Mouse (Mus musculus): ENCODE results near the gene Ldlrad3. TPM values are rescaled to one million over a fixed set of nuclear protein-coding genes. Genes with fewer than 3 reads are reported as not detected.

Ldlrad3 gene
- 28.8 and 29.6 TPM in 2 replicates for polyA plus RNA-seq (2015; fragmentation: Nextera tagmentation; extraction: Ambion mirVana)

DNA sequence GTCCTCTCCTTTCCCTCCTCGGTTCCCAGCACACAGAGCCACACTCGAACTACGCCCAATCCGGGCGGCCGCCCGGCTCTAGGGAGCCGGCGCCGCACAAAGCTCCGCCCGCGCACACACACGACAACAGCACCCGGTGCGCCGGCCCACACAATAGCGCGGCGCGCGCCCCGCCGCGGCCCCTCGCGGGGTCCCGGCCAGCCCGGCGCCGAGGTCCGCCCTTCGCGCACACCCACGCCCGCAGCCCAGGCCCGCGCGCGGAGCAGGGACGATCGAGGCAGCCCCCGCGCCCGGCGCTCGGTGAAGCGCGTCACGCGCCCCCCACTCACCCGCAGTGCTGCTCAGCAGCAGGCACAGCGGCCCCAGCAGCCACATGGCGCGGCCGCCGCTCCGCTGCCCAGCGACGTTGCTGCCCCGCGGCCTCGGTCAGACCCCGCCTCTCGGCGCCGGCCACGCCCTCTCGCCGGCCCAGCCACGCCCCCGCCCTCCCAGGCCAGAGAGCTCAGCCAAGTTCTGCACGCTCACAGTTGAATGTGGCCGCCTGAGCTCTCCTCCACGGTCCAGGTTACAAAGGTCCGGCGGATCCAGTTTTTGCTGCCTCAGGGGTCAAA lies at the start of gene Ldlrad3:
Gene Ldlrad3 (minus strand): TSS at position 435 of the 611 bp plus-strand sequence.
- peaks cover 23% of the 10 kb centered on the region for H3K4me1 ChIP-seq (replicated peaks)
- H3K9ac ChIP-seq = peak within 1 kb of the TSS; percentile 69
- ATAC-seq (ENCODE audit: low FRiP score, low read depth) = peak; percentile 94
- no peaks in the 10 kb centered on the region for H3K27me3 ChIP-seq
- H3K36me3 ChIP-seq = no peaks in the 10 kb centered on the region
- no peaks in the 10 kb centered on the region for H3K9me3 ChIP-seq
- peak within 1 kb of the TSS; percentile 60 for H3K4me3 ChIP-seq
- H3K4me2 ChIP-seq = peak within 1 kb of the TSS; percentile 83
- peak within 1 kb of the TSS; percentile 82 for H3K27ac ChIP-seq (replicated peaks)
- under 1% methylated on average over 70 of the region's 77 CpGs for WGBS

DNA sequence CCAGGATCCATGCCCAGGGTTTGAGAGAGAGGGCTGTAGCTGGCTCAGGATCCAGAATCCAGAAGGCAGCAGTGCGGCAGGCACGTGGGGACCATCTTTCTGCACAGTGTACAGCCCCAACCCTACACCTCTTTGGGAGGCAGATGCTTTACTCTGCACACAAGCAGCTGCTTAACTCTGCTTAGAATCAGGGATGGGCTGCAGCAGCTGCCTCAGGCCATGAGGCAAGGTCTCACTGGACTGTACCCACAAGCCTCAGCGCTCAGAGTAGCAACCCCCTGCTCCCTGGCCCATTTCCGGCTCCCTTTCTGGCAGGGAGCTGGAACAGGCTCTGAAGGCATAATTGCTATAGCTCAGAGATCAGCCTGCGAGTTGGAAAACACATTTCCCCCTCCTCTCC lies 45.3 kb upstream of the Ldlrad3 start:
- peak overlapping the region; percentile 62 for H3K27ac ChIP-seq (replicated peaks)
- H3K9me3 ChIP-seq = no peaks in the 10 kb centered on the region
- peak; percentile 83 for ATAC-seq (ENCODE audit: low FRiP score, low read depth)
- H3K36me3 ChIP-seq = no peaks in the 10 kb centered on the region
- 26% methylated on average over 5 of the region's 5 CpGs for WGBS
- no peaks in the 10 kb centered on the region for H3K27me3 ChIP-seq
- H3K4me3 ChIP-seq = no peak overlapping the region
- H3K4me2 ChIP-seq = 0 out of 2 replicates have a peak overlapping the region, but pooled peaks have one; percentile 2
- no peak overlapping the region for H3K9ac ChIP-seq
- H3K4me1 ChIP-seq (replicated peaks) = peaks cover 12% of the 10 kb centered on the region

DNA sequence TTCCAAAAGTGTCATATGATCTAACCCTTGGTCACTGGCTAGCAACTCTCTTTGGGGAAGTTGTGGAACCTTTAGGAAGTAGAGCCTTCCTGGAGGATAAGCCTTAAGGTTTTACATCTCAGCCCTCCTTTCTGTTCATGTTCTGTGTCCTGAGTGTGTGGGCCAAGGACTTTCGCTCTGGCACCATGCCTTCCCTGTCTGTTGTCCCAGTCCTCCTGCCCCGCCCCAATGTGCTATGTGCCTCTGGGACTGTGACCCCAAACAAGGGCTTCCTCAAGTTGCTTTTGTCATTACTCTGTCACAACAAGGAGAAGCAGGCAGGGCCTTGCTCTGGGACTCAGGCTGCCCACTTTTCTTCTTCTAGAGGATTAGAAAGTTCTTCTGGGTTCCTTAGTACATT lies 42.9 kb upstream of the Ldlrad3 start:
- WGBS = 98% methylated on average over 2 of the region's 2 CpGs

DNA sequence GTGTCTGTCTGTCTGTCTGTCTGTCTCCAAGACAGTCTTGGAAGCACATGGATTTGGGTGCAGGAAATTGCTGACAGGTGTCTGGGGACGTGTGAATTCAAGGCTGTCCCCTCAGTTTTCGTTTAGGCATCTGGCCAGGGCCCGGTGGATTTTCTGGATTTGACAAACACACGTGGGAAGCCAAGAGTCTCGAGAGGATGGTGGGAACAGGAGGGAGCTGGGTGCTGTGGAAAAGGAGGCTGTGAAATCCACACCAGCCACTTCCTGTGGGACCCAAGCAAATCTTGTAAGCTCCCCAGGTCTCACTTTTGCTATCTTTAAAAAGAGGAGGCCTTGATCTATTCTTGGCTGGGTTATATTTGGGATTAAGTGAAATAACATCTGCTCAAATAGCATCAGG lies 42.1 kb upstream of the Ldlrad3 start:
- Histone ChIP-seq H3K4me1 (replicated peaks) (peaks cover 20% of the 10 kb centered on the region), H3K4me2 (no peak overlapping the region), H3K9me3 (no peaks in the 10 kb centered on the region), H3K27ac (replicated peaks) (no peak overlapping the region), H3K9ac (no peak overlapping the region), H3K36me3 (no peaks in the 10 kb centered on the region), H3K4me3 (no peak overlapping the region), H3K27me3 (no peaks in the 10 kb centered on the region)
- ATAC-seq (ENCODE audit: low FRiP score, low read depth) = no peak
- 81% methylated on average over 5 of the region's 5 CpGs for WGBS

More for the DNA sequence above, 42.9 kb upstream of the Ldlrad3 start:
- Histone ChIP-seq H3K36me3 (no peaks in the 10 kb centered on the region), H3K4me3 (no peak overlapping the region), H3K9ac (no peak overlapping the region), H3K9me3 (no peaks in the 10 kb centered on the region), H3K27ac (replicated peaks) (no peak overlapping the region), H3K27me3 (no peaks in the 10 kb centered on the region), H3K4me1 (replicated peaks) (peaks cover 12% of the 10 kb centered on the region), H3K4me2 (no peak overlapping the region)
- ATAC-seq (ENCODE audit: low FRiP score, low read depth) = no peak

DNA sequence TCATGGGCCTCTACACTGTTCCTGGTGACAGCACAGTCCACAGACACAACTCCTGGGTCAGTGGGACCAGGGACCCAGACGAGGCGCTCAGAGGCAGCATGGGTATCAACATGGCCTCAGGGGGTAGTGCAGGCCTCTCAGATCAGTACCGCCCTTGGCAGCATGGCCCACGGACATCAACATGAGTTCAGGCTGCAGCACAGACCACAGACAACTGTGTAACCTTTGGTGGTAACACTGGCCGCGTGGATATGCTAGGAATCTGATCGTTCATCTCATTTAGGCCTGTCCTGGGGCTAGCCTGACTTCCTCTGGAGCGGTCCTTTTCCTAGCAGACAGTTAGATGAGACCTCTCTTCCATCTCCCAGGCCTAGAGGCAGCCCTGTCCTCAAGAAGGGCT lies 41.7 kb upstream of the Ldlrad3 start:
- H3K4me3 ChIP-seq = no peak overlapping the region
- no peak overlapping the region for H3K9ac ChIP-seq
- H3K27ac ChIP-seq (replicated peaks) = no peak overlapping the region
- peaks cover 25% of the 10 kb centered on the region for H3K4me1 ChIP-seq (replicated peaks)
- no peaks in the 10 kb centered on the region for H3K36me3 ChIP-seq
- ATAC-seq (ENCODE audit: low FRiP score, low read depth) = no peak
- no peaks in the 10 kb centered on the region for H3K9me3 ChIP-seq
- 89% methylated on average over 8 of the region's 8 CpGs for WGBS
- no peak overlapping the region for H3K4me2 ChIP-seq
- H3K27me3 ChIP-seq = no peaks in the 10 kb centered on the region

DNA sequence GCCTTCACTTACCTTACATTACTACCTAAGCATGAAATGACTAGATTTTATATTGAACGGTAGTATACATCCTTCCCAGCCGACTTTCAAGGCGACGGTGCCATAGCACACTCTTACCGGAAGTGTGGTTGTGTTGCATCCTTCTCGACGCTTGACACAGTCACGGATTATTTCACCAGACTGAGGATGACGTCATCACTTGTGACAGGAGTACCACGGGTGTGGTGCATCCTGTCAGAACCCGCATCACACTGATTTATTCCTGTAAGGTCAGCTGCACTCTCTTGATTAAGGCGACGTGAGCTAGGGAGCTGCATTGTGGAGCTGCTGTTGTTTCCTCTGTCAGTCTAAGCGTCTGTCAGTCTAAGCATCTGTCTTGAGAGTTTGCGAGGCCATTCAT lies 40.1 kb upstream of the Ldlrad3 start:
- Histone ChIP-seq H3K9ac (no peak overlapping the region), H3K36me3 (no peaks in the 10 kb centered on the region), H3K27ac (replicated peaks) (no peak overlapping the region), H3K4me1 (replicated peaks) (peaks cover 16% of the 10 kb centered on the region), H3K9me3 (no peaks in the 10 kb centered on the region), H3K27me3 (no peaks in the 10 kb centered on the region), H3K4me2 (no peak overlapping the region), H3K4me3 (no peak overlapping the region)
- ATAC-seq (ENCODE audit: low FRiP score, low read depth) = no peak
- 73% methylated on average over 15 of the region's 15 CpGs for WGBS

DNA sequence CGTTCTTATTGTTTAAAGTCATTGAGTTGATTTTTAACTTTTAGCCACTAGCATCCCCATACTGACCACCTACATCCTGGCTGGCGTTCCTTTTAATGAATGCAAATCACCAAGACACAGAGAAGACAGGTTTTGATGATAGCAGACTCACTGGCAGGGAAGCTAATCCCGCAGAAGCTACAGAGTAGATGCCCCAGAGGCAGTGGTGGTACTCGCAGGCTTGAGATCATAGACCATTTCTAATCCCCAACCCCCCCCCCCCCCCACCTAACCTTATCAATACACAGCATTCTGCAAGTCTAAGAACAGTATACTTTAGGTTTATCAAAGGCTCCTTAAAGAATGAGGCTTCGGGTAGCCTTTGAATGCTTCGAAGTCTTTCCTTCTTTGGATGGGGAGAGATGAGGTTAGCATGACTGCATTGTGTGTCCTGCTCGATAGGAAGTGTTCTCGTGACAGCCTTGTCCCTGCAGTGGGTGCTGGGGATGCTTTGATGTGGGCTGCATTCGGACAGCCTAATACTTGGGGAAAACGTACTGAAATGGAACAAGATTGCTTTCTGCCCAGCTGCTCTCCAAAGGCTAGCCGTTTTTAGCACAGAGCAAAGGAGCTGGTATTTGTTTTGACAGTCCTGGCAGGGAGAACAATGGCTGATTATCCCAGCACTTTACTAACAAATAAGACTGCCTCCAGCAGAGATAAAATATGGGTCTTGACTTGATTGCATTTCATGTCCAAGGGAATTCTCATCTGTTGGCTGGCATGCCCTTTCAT lies 37.4 kb upstream of the Ldlrad3 start:
- 0 out of 2 replicates have a peak, but pooled peaks have one; percentile 35 for ATAC-seq (ENCODE audit: low FRiP score, low read depth)
- Histone ChIP-seq H3K4me1 (replicated peaks) (peaks cover 15% of the 10 kb centered on the region), H3K9me3 (no peaks in the 10 kb centered on the region), H3K36me3 (no peaks in the 10 kb centered on the region), H3K27ac (replicated peaks) (peak overlapping the region; percentile 27), H3K27me3 (no peaks in the 10 kb centered on the region), H3K4me2 (no peak overlapping the region), H3K4me3 (no peak overlapping the region), H3K9ac (no peak overlapping the region)
- 10% methylated on average over 11 of the region's 11 CpGs for WGBS

DNA sequence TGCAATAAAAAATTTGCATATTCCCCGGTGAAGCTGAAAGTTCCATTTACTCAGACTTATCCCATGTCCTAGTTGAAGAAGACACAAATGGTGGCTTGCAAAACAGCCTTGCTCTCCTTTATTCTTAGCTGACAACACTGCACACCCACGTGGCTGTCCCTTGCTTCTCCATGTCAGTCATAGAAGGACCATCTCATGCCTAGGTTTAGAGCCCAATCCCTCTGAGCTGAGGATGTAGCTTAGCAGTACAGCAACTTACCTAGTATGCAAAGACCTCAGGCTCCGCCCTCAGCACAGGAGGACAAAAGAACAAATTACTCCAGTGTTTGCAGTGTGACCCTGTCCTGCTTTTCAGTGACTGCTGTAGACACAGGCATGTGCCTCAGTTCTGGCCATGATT lies 36.6 kb upstream of the Ldlrad3 start:
- Histone ChIP-seq H3K4me2 (no peak overlapping the region), H3K27me3 (no peaks in the 10 kb centered on the region), H3K9ac (no peak overlapping the region), H3K9me3 (no peaks in the 10 kb centered on the region), H3K36me3 (no peaks in the 10 kb centered on the region), H3K4me3 (no peak overlapping the region), H3K4me1 (replicated peaks) (peaks cover 15% of the 10 kb centered on the region), H3K27ac (replicated peaks) (no peak overlapping the region; the same call in 1 of the 2 replicates)
- no peak for ATAC-seq (ENCODE audit: low FRiP score, low read depth)
- WGBS = 59% methylated on average over 3 of the region's 3 CpGs

DNA sequence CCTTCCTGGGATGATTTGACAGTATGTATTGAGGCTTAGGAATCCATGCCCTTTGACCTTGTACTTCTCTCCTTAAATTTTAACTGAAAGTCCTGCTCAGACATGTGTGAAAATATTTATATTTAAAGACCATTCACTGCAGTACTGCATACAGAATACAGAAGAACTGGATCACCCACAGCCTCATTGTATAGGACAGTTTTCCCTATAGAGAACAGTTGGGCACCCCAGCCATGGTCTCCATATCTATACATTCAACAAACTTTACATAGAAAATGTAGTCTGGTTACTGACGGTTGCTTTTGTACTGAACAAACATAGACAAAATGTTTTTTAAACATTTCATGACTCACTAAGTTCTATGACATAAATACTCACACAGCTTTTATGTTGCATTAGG lies 30.6 kb upstream of the Ldlrad3 start:
- Histone ChIP-seq H3K9me3 (no peaks in the 10 kb centered on the region), H3K4me1 (replicated peaks) (no peaks in the 10 kb centered on the region; the same call in 1 of the 2 replicates), H3K9ac (no peak overlapping the region), H3K36me3 (no peaks in the 10 kb centered on the region), H3K4me3 (no peak overlapping the region), H3K4me2 (no peak overlapping the region), H3K27ac (replicated peaks) (no peak overlapping the region), H3K27me3 (no peaks in the 10 kb centered on the region)
- WGBS = 100% methylated on average over 1 of the region's 1 CpGs
- no peak for ATAC-seq (ENCODE audit: low FRiP score, low read depth)

DNA sequence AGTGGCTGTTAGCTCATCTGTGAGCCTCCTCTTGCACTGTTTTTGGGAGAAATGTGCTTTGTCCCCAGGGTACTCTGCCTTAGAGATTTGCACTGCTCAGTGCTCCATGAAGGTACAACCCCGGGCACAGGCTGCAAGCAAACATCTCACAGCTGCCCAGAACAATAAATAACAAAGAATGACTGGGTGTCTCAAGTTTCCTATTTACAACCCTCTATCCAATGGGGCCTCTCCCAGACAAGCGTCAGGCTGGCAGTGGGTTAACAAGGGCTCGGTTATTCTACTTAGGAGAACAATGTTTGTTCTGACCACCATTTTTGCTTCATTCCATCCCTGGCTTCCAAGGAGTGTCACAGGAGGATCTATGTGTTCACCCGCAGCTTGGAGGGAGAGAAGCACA lies 25.9 kb upstream of the Ldlrad3 start:
- no peak overlapping the region for H3K4me3 ChIP-seq
- H3K27me3 ChIP-seq = no peaks in the 10 kb centered on the region
- H3K4me1 ChIP-seq (replicated peaks) = no peaks in the 10 kb centered on the region
- no peaks in the 10 kb centered on the region for H3K36me3 ChIP-seq
- 22% methylated on average over 4 of the region's 4 CpGs for WGBS
- H3K9ac ChIP-seq = no peak overlapping the region
- no peaks in the 10 kb centered on the region for H3K9me3 ChIP-seq
- no peak overlapping the region for H3K4me2 ChIP-seq
- H3K27ac ChIP-seq (replicated peaks) = no peak overlapping the region
- no peak for ATAC-seq (ENCODE audit: low FRiP score, low read depth)

DNA sequence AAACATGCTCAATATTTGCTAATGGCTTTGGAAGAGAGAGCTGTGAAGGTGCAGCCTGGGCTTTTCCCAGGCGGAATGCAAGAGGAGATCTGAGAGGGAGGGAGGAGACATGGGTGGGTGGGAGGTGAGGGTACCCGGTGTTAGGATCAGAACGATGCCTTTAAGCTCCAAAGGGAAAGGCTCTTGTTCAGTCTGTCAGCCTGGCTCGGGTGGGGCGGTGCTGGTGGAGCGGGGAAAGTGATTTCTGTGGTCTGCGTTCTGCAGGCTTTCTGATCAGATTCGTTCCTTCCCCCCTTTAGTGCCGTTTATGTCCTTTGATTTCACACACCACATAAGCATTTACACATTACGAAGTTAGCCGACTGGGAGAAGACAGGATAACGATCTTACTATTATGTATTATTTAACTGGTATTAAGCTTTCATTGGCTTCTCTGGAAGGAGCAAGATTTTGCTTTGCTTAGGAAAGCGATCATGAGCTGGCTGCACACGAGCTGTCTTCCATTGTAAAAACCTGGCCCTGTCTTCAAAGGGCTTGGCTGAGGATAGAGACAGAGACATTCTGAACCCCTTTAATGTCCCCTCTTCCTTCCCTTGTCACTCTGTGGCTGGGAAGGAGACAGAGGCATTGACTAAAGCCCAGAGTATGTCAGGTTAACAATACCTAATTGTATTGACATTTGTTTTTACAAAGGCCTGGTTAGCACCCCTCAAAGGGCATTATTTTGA lies 19.7 kb upstream of the Ldlrad3 start:
- H3K4me2 ChIP-seq = peak overlapping the region; percentile 50
- WGBS = 7% methylated on average over 14 of the region's 14 CpGs
- H3K9me3 ChIP-seq = no peaks in the 10 kb centered on the region
- H3K4me3 ChIP-seq = no peak overlapping the region
- no peaks in the 10 kb centered on the region for H3K36me3 ChIP-seq
- peaks cover 27% of the 10 kb centered on the region for H3K4me1 ChIP-seq (replicated peaks)
- 0 out of 2 replicates have a peak, but pooled peaks have one; percentile 24 for ATAC-seq (ENCODE audit: low FRiP score, low read depth)
- H3K27me3 ChIP-seq = no peaks in the 10 kb centered on the region
- peak overlapping the region; percentile 65 for H3K27ac ChIP-seq (replicated peaks)
- 0 out of 2 replicates have a peak overlapping the region, but pooled peaks have one; percentile 14 for H3K9ac ChIP-seq

DNA sequence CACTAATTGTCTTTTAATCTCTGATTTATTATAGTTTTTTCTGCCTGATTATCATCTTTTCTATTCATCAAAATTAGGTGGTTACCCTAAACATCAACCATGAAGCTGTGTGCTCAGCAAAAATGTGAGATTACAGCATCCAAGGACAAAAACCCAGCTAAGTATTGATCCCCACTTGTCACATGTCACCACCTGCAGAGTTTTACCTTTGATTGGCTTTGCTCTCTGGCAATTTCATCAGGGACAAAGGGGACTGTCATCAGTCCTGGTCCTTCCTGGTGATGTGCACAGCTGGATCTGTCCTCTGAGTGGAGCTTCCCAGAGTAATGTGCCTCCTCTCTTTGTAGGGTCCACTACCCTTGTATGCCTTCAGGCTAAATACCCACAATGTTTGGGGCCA lies 17.3 kb upstream of the Ldlrad3 start:
- peaks cover 27% of the 10 kb centered on the region for H3K4me1 ChIP-seq (replicated peaks)
- no peak overlapping the region for H3K4me3 ChIP-seq
- H3K9ac ChIP-seq = no peak overlapping the region
- no peaks in the 10 kb centered on the region for H3K36me3 ChIP-seq
- no peaks in the 10 kb centered on the region for H3K27me3 ChIP-seq
- ATAC-seq (ENCODE audit: low FRiP score, low read depth) = no peak
- no peak overlapping the region for H3K4me2 ChIP-seq
- no peaks in the 10 kb centered on the region for H3K9me3 ChIP-seq
- H3K27ac ChIP-seq (replicated peaks) = no peak overlapping the region
